Mouse (Mus musculus) retina, adult 2 months (tissue): ENCODE data around the gene Shank1.
A peak's percentile ranks its signal among the peaks of the same experiment; 100 is the strongest.

Source experiments
- DNase-seq: peaks from one replicate; pipeline ENCODE4 v3.0.0-alpha.2; 2012; ENCODE audit warnings: low read depth, low spot score

Gene Shank1

DNA sequence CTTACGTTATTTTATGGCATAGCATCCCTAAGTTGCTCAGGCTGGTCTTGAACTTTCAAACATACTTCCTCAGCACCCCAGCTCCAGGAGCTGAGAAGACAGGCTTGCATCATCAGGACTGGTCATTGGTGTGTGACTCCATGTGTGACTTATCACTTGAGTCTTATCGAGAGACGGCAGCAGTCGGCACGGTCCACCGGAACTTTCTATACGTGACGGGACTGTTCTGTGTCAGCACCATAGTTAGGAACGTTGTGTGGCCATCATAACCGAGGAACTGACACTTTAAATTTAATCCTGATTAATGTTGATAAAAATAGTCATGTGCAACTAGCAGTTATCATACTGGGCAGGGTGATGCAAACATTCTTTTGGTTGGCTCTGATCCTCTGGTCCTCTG, 31.1 kb downstream of the Shank1 start:
- DNase-seq: no peak

DNA sequence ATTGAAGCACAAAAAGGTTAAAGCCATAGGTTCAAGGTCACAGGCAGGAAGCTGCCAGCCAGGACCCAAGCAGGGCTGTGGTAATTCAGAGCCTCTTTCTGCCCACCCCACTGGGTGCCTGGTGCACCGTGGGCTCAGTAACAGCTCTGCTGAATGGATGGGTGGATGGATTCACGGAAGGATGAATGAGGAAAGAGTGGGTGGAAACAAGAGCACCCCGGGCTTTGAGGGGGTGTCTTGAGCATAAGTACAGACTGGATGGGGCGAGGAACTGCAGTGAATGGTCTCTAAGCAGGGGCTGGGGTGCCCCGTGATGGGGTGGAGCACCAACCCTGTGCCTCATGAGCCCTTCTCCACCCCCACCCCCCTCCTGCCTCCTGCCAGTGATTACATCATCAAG, 31.7 kb downstream of the Shank1 start:
- no peak for DNase-seq

DNA sequence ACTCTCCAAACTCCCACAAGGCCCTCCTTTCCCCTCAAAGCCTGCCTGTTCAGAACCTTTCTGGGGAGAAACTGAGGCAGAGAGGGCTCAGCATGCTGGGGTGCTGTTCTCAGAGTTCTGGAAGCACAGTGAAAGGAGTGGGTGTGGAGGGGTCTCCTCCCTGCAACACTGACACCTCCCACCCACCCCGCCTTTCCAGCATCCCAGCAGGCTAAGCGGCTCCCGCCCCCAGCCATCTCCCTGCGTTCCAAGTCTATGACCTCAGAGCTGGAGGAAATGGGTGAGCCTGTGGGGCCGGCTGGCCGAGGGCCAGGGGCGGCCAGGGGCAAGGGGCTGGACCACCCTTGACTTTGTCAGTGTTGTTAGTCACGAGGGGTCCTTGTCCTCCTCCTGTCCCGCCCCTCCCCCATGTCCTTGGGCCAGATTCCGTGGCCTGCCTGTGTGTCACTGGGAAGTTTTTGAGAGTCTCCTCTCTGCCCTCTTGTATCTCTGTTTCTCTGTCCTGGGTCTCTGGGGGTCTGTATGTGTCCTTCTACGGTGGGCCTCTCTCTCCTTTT, 33.5 kb downstream of the Shank1 start:
- no peak for DNase-seq

DNA sequence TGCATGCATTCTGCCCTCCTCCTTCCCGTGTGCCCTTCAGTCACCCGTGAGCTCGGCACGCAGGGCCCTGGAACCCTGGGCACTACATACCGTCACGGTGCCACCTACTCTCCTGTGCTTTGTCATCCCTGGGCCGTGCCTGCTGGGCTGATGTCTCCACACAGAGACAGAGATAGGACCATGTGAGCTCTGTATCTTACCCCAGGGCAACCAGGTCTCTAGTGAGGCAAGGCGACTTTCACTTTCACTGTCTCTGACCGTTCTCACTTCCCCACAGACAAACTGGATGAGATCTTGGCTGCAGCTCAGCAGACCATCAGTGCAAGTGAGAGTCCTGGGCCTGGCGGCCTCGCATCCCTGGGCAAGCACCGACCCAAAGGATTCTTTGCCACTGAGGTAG, 34.6 kb downstream of the Shank1 start:
- no peak for DNase-seq

DNA sequence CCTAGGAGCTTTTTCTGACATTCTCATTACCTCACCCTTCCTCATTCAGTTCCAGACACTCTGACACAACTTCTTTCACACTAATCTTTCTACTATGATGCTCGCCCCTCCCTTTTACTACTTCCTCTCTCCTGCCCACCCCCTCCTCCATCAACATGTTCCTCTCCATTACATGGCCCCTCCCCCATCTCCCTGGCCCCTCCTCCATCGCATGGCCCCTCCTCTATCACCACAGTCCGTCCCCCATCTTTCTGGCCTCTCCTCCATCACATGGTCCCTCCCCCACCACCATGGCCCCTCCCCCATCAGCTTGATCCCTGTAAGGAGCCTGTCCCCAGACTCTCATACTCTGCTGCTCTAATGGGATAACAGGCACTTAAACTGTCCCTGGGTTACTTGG, 39.0 kb downstream of the Shank1 start:
- DNase-seq: no peak

DNA sequence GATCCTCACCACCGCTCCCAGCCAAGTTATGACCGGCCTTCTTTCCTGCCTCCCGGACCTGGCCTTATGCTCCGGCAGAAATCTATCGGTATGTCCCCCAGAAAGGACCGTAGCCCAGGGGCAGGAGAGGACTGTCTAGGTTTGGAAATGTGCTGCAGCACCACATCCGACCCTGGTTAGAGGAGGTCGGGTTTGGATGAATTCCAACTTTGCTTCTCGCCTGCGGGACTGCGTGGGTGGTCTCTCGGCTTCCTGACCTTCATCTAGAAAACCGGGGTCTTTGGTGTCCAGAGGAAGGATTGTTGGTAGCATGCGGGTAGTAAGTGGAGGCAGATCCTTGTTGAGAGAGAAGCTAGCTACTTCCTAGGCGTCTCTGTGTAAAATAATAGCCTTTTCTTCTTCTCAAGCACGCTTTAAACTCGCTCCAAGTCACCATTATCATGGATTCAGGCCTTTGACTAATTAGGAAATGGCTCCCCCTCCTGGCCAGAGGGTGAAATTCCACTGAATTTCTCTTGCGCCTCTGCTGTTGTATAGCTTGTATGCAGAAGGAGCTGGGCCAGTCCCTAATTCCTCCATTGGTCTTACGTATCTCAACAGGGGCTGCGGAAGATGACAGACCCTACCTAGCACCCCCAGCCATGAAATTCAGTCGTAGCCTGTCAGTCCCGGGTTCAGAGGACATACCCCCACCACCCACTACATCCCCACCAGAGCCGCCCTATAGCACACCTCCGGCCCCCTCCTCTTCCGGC, 41.1 kb downstream of the Shank1 start:
- DNase-seq: peak; percentile 69

DNA sequence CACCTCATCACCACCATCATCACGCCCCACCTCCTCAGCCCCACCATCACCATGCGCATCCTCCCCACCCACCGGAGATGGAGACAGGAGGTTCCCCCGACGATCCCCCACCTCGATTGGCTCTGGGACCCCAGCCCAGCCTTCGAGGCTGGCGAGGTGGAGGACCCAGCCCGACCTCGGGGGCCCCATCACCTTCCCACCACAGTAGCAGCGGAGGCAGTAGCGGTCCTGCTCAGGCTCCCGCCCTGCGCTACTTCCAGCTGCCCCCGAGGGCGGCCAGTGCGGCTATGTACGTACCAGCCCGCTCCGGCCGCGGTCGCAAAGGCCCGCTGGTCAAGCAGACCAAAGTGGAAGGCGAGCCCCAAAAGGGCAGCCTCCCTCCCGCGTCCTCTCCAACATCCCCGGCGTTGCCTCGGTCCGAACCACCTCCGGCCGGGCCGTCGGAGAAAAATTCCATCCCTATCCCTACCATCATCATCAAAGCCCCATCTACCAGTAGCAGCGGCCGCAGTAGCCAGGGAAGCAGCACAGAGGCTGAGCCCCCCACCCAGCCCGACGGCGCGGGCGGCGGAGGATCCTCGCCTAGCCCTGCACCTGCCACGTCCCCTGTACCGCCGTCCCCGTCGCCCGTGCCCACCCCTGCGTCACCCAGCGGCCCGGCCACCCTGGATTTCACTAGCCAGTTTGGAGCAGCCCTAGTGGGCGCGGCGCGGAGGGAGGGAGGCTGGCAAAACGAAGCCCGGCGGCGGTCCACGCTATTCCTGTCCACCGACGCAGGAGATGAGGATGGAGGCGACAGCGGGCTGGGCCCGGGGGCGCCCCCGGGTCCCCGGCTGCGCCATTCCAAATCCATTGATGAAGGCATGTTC, 42.1 kb downstream of the Shank1 start:
- no peak for DNase-seq

DNA sequence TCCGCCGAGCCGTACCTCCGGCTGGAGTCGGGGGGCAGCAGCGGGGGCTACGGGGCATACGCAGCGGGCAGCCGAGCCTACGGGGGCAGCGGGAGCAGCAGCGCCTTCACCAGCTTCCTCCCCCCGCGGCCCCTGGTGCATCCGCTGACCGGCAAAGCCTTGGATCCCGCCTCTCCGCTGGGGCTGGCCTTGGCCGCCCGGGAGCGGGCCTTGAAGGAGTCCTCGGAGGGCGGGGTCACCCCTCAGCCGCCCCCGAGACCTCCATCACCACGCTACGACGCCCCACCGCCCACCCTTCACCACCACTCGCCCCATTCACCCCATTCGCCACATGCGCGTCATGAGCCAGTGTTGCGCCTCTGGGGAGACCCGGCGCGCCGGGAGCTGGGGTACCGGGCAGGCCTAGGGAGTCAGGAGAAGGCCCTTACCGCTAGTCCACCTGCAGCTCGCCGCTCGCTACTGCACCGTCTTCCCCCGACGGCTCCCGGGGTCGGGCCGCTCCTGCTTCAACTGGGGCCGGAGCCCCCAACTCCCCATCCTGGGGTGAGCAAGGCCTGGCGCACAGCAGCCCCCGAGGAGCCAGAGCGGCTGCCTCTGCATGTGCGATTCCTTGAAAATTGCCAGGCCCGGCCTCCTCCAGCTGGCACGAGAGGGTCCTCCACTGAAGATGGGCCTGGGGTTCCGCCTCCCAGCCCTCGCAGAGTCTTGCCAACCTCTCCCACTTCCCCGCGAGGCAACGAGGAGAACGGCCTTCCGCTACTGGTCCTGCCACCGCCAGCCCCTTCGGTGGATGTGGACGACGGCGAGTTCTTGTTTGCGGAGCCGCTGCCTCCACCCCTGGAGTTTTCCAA, 42.9 kb downstream of the Shank1 start:
- DNase-seq: no peak

DNA sequence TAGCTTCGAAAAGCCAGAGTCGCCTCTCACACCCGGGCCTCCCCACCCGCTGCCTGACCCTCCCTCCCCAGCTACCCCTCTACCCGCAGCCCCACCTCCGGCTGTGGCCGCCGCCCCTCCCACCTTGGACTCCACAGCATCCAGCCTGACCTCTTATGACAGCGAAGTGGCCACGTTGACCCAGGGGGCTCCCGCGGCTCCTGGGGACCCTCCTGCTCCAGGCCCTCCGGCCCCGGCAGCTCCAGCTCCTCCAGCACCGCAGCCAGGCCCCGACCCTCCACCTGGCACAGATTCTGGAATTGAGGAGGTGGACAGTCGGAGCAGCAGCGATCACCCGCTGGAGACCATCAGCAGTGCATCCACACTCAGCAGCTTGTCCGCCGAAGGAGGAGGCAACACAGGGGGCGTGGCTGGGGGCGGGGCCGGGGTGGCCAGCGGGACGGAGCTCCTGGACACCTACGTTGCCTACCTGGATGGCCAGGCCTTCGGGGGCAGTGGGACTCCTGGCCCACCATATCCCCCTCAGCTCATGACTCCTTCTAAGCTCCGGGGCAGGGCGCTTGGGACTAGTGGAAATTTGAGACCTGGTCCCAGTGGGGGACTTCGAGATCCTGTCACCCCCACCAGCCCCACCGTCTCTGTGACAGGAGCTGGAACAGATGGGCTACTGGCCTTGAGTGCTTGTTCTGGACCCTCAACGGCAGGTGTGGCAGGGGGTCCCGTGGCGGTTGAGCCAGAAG, 43.7 kb downstream of the Shank1 start:
- DNase-seq: no peak

DNA sequence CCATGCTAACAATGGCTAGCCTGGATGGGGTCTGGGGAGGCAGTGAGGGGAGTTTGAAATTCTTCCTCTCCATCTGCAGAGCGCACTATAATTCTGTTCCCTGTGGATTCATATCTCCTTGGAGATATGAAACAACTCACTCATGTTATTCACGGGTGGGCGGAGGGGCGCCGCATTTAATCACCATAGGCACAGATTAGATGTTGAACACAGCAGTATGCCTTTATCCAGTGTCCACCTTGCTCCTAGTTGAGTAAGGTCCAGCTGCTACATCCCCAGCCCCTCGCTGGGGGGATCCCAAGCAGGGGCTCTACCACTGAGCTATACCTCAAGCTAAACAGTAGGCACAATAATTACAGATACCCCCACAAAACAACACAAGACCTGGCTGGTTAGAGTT, 45.4 kb downstream of the Shank1 start:
- no peak for DNase-seq

DNA sequence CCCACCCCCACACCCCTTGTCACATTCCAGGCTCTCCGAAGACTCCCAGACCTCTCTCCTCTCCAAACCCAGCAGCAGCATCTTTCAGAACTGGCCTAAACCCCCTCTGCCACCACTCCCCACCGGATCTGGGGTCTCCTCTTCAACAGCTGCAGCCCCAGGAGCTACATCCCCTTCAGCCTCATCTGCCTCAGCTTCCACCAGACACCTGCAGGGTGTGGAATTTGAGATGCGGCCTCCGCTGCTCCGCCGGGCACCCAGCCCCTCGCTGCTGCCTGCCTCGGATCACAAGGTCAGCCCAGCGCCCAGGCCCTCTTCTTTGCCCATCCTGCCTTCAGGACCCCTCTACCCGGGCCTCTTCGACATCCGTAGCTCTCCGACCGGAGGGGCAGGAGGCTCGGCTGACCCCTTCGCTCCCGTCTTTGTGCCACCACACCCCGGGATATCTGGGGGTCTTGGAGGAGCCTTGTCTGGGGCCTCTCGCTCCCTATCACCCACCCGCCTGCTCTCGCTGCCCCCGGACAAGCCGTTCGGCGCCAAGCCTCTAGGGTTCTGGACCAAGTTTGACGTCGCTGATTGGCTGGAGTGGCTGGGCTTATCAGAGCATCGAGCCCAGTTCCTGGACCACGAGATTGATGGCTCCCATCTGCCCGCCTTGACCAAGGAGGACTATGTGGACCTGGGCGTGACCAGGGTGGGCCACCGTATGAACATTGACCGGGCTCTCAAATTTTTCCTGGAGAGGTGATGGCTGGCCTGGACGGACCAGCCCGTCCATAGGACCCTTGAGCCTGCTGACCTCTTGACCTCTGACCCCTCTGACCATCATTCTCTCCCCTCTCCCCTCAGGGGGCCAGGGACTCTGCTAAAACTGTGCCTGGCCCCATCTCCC, 46.8 kb downstream of the Shank1 start:
- DNase-seq: no peak

DNA sequence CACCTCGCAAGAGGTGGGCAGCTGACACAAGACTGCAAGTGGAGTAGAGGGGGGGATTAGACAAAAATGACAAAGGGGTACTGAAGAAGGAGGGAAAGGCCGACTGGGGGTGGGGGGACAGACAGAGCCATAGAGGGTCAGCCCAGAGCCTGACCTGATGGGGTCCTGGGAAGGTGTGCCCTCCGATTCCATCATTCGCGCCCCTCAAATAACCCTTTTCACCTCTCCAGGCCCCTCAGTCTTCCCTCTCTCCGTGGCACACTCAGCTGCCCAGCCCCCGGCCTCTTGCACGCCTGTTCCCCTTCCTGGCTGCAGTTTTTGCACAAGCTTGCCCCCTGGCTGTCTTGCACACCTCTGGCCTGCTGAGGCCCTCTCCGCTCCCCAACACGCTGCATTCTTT, 47.5 kb downstream of the Shank1 start:
- DNase-seq: no peak

DNA sequence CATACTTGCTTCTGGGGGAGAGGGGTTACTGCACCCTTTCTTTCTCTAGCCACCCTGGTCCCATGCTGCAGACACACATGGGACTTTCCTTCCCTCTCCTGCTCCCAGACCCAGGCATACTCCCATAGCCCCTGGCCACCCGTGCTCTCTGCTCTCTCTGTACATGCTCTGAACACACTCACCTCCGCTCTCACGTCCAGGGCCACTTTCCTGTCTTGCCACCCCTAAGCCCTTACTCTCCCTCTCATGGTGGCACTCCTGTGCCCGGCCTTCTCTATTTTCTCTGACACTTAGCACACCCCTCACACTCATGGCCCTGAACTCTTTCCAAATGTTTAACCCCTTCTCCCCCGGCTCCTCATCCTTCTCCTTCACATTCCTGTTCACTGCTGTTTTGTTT, 48.0 kb downstream of the Shank1 start:
- no peak for DNase-seq

DNA sequence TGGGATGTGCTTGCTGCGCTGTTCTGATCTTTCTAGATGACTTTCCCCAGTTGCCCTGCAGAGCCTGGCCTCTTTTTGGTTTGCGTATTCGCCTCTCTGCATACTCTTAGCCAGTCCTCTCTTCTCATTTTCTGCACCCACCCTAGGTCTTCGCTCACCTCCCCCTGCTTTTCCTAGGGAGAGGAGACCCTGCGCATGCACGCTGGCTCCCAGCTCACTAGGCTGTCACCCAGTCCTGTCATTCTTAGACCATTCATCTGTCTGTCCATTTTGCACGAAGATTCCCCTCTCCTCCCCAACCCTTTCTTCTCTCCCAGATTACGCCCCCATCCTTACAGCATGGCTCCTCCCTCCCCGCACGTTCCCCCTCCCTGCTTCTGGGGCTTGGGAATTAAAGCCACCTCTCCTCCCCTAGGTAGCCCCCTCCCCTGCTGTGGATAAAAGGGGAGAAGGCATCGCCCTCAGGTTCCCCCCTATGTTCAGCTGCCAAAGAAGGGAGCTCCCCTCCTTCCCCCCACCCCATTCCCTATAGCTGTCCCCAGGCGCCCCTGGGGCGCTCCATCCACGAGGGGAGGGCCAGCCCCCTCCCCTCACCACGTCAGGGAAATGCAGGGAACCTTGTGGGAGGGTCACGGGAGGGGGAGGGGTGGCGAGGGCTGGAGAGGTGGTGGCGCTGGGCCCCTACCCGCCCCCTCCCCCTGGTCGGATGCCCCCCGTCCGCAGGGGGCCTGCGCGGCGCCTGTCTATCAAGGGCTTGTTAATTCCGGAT, 49.0 kb downstream of the Shank1 start:
- no peak for DNase-seq

DNA sequence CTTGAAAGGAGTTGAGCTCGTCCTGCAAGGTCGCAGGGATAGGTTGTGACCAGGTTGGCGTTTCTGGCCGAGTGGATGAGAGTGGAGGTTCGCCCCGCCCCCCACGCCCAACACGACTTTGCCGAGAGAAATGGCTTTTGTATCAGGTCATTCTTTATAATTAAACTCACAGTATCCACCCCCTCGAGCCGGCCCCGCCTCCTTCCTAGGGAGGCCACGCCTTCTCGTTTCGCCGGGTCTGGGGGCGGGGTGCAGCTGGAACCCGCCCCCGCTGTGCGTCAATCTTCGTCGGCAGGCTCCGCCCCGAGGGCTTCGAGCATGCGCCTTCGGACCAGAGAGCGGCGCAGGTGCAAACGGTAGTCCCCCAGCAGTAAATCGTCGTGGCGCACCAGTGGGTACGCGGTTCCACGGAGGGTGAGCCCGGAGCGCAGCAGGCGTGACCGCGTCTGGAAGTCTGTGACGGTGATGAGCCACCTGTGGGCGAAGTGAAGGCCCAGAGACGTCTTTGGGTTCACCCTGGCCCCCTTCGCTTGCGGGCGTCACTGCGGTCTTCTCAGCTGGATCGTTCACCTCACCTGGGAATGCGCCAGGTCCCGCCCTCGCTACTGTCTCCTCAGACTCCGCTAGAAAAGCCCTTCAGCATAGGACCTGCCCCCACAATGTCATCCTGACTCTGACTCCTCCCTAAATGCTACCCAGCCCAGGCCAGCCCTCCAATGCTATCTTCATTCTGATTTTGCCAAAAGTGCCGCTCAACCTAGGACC, 50.0 kb downstream of the Shank1 start:
- peak; percentile 86 for DNase-seq

DNA sequence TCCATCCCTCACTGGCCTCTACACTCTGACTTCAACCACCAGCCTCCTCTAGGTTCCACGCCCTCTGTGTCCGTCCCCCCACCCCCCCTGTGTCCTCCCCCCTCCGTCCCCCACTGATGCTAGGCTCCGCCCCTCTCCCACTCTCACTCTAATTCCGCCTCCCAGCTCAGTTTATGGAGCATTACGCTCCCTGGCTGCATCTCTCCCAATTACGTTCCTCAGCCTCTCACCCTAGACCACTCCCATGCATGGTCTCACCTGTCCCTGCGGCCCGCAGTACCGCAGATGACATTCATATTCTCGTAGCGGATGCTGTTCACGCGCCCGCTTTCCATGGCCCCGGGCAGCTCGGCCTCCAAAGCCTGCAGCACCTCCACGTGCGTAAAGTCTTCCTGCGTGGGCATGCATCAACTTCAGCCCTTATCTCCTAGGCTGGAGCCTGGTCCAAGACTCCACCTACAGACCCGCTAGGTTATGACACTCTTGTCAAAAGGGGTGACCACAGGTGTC, 50.8 kb downstream of the Shank1 start:
- no peak for DNase-seq

DNA sequence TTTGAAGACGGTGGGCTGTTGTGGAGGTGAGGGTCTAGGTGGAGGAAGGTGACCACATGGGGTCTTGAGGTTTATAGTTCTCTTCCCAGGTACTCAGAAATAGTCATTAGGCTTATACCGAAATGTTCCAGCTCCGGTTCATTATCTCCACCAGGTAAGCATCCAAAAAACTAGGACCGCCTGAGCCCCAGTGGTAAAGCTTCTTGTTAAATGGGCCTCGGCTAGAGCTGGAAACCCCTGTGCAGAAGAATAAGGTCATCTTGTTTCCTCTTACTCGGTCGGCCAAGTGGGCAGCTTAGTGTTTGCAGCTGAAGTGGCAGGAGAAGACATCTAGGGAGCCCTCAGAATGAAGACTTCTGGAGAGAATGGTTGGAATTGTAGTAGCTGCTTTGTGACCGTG, 62.6 kb downstream of the Shank1 start:
- no peak for DNase-seq

DNA sequence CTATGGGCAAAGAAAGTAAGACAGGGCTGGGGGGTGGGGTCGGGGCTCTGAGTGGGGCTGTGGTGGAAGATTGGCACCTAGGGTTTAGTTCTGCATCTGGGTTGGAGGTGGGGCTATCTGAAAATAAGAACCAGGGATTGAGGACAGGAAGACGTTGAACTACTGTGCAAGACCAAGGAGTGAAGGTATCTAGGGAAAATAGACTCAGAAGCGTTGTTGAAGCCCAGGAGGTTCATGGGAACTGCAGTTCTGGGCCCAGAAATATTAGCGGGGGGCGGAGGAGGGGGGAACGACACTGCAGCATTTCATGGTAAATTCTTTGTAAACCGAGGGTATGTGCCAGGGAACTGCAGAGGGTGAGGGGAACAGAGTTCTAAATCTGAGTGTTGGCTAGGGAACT, 63.4 kb downstream of the Shank1 start:
- DNase-seq: no peak
